Mouse (Mus musculus) v-Abl transformed pro-B cells (cell line): ENCODE results near the gene Zfp128.
"Not testable (repeated sequence)": the region's sequence is repeated elsewhere in the genome, so short reads cannot be mapped to it uniquely, and the experiment has no call there.

Experiments
- in situ Hi-C, 2 experiments: fragments of 400-800 bp; cut with MboI; formaldehyde crosslinking; loops; one replicate each; pipeline ENCODE4 v1.15.1; 2025; ENCODE audit not compliant: unreplicated experiment in 2 of 2

Gene Zfp128

GRCm38 (mm10) chr7:12921318-12921704 lies 40.3 kb downstream of the Zfp128 start:
- in situ Hi-C loops = no loop called here

- in situ Hi-C loops = no loop called here
These were observed 40.9 kb downstream of the Zfp128 start, which contains the start of gene Rps5 for GRCm38 (mm10) chr7:12921705-12922465. Gene Rps5, plus strand, starts transcription at chr7:12922290.

- in situ Hi-C loops = no loop called here
These were observed 41.8 kb downstream of the Zfp128 start for GRCm38 (mm10) chr7:12922729-12923128.

GRCm38 (mm10) chr7:12926316-12926715 lies 45.3 kb downstream of the Zfp128 start:
- in situ Hi-C loops = no loop called here

- in situ Hi-C loops = no loop called here
These were observed 46.3 kb downstream of the Zfp128 start, which contains the start of gene Rnf225 for GRCm38 (mm10) chr7:12927191-12927680. Gene Rnf225, plus strand, starts transcription at chr7:12927416.

GRCm38 (mm10) chr7:12927693-12928589 lies 47.0 kb downstream of the Zfp128 start:
- in situ Hi-C loops = no loop called here

GRCm38 (mm10) chr7:12933615-12934140 lies 52.7 kb downstream of the Zfp128 start:
- in situ Hi-C loops = no loop called here

- in situ Hi-C loops = no loop called here
These were observed 53.8 kb downstream of the Zfp128 start for GRCm38 (mm10) chr7:12934808-12935207.

- in situ Hi-C loops = not testable (repeated sequence)
These were observed 56.4 kb downstream of the Zfp128 start for GRCm38 (mm10) chr7:12937254-12937803.

- in situ Hi-C loops = no loop called here
These were observed 59.6 kb downstream of the Zfp128 start for GRCm38 (mm10) chr7:12940599-12940998.
